Mouse (Mus musculus): ENCODE data around the gene Mllt3. TPM values are rescaled to one million over a fixed set of nuclear protein-coding genes. Genes with fewer than 3 reads are reported as not detected.

Mllt3 gene
- total and polyA plus RNA-seq, 2 experiments from 2014 or later = 24.8 to 57.8 TPM

GRCm38 (mm10) chr4:87939474-87940154, 93.5 kb downstream of the Mllt3 start:
- WGBS = 94% methylated on average over 7 of the region's 7 CpGs

GRCm38 (mm10) chr4:87936326-87936725, 96.8 kb downstream of the Mllt3 start:
- DNase-seq (ENCODE audit: low spot score) (no peak), ATAC-seq (ENCODE audit: low FRiP score) (no peak)
- Histone ChIP-seq H3K4me1 (ENCODE audit: insufficient read depth, low read length) (no peaks in the 10 kb centered on the region), H3K9ac (replicated peaks; ENCODE audit: low read length, poor library complexity, severe bottlenecking) (no peak overlapping the region), H3K4me2 (ENCODE audit: low read depth, low read length, poor library complexity, severe bottlenecking) (no peak overlapping the region), H3K4me3 (ENCODE audit: low read depth, low read length) (no peak overlapping the region), H3K27me3 (ENCODE audit: insufficient read depth, low read length) (no peaks in the 10 kb centered on the region), H3K27ac (ENCODE audit: low read depth, low read length) (no peak overlapping the region), H3K9me3 (ENCODE audit: low read length) (no peaks in the 10 kb centered on the region), H3K36me3 (ENCODE audit: insufficient read depth, low read length) (no peaks in the 10 kb centered on the region)
- TF ChIP-seq CTCF (IDR thresholded peaks at IDR 0.05) = no peak
- 42% methylated on average over 2 of the region's 2 CpGs for WGBS

More at GRCm38 (mm10) chr4:87939474-87940154, 93.5 kb downstream of the Mllt3 start:
- H3K27me3 ChIP-seq (ENCODE audit: insufficient read depth, low read length) = no peaks in the 10 kb centered on the region
- H3K36me3 ChIP-seq (ENCODE audit: insufficient read depth, low read length) = no peaks in the 10 kb centered on the region
- H3K9me3 ChIP-seq (ENCODE audit: low read length) = no peaks in the 10 kb centered on the region
- H3K4me2 ChIP-seq (ENCODE audit: low read depth, low read length, poor library complexity, severe bottlenecking) = no peak overlapping the region
- H3K9ac ChIP-seq (replicated peaks; ENCODE audit: low read length, poor library complexity, severe bottlenecking) = no peak overlapping the region
- ATAC-seq (ENCODE audit: low FRiP score) = no peak
- H3K4me1 ChIP-seq (ENCODE audit: insufficient read depth, low read length) = no peaks in the 10 kb centered on the region
- H3K27ac ChIP-seq (ENCODE audit: low read depth, low read length) = no peak overlapping the region
- DNase-seq (ENCODE audit: low spot score) = no peak
- no peak overlapping the region for H3K4me3 ChIP-seq (ENCODE audit: low read depth, low read length)
- TF ChIP-seq CTCF (IDR thresholded peaks at IDR 0.05) = no peak

GRCm38 (mm10) chr4:87933701-87934337, 99.3 kb downstream of the Mllt3 start:
- no peaks in the 10 kb centered on the region for H3K4me1 ChIP-seq (ENCODE audit: insufficient read depth, low read length)
- H3K4me3 ChIP-seq (ENCODE audit: low read depth, low read length) = no peak overlapping the region
- no peaks in the 10 kb centered on the region for H3K27me3 ChIP-seq (ENCODE audit: insufficient read depth, low read length)
- no peak overlapping the region for H3K4me2 ChIP-seq (ENCODE audit: low read depth, low read length, poor library complexity, severe bottlenecking)
- peak; percentile 23 for DNase-seq (ENCODE audit: low spot score)
- H3K27ac ChIP-seq (ENCODE audit: low read depth, low read length) = no peak overlapping the region
- H3K9me3 ChIP-seq (ENCODE audit: low read length) = no peaks in the 10 kb centered on the region
- WGBS = 84% methylated on average over 4 of the region's 4 CpGs
- no peaks in the 10 kb centered on the region for H3K36me3 ChIP-seq (ENCODE audit: insufficient read depth, low read length)
- H3K9ac ChIP-seq (replicated peaks; ENCODE audit: low read length, poor library complexity, severe bottlenecking) = no peak overlapping the region
- ATAC-seq (ENCODE audit: low FRiP score) = no peak
- TF ChIP-seq CTCF (IDR thresholded peaks at IDR 0.05) = no peak

GRCm38 (mm10) chr4:87930356-87931245, 102.6 kb downstream of the Mllt3 start:
- Histone ChIP-seq H3K9ac (replicated peaks; ENCODE audit: low read length, poor library complexity, severe bottlenecking) (no peak overlapping the region), H3K4me3 (ENCODE audit: low read depth, low read length) (no peak overlapping the region), H3K4me1 (ENCODE audit: insufficient read depth, low read length) (no peaks in the 10 kb centered on the region), H3K36me3 (ENCODE audit: insufficient read depth, low read length) (no peaks in the 10 kb centered on the region), H3K9me3 (ENCODE audit: low read length) (no peaks in the 10 kb centered on the region), H3K27ac (ENCODE audit: low read depth, low read length) (no peak overlapping the region), H3K4me2 (ENCODE audit: low read depth, low read length, poor library complexity, severe bottlenecking) (no peak overlapping the region), H3K27me3 (ENCODE audit: insufficient read depth, low read length) (no peaks in the 10 kb centered on the region)
- DNase-seq (ENCODE audit: low spot score) = no peak
- ATAC-seq (ENCODE audit: low FRiP score) = no peak
- no peak for TF ChIP-seq CTCF (IDR thresholded peaks at IDR 0.05)
- 89% methylated on average over 8 of the region's 8 CpGs for WGBS

GRCm38 (mm10) chr4:87928603-87929199, 104.5 kb downstream of the Mllt3 start:
- ATAC-seq (ENCODE audit: low FRiP score) (no peak), DNase-seq (ENCODE audit: low spot score) (no peak)
- Histone ChIP-seq H3K4me2 (ENCODE audit: low read depth, low read length, poor library complexity, severe bottlenecking) (no peak overlapping the region), H3K4me1 (ENCODE audit: insufficient read depth, low read length) (no peaks in the 10 kb centered on the region), H3K9ac (replicated peaks; ENCODE audit: low read length, poor library complexity, severe bottlenecking) (no peak overlapping the region), H3K9me3 (ENCODE audit: low read length) (no peaks in the 10 kb centered on the region), H3K27me3 (ENCODE audit: insufficient read depth, low read length) (no peaks in the 10 kb centered on the region), H3K27ac (ENCODE audit: low read depth, low read length) (no peak overlapping the region), H3K36me3 (ENCODE audit: insufficient read depth, low read length) (no peaks in the 10 kb centered on the region), H3K4me3 (ENCODE audit: low read depth, low read length) (no peak overlapping the region)
- no peak for TF ChIP-seq CTCF (IDR thresholded peaks at IDR 0.05)
- WGBS = 54% methylated on average over 3 of the region's 3 CpGs

Measured in midbrain, postnatal 0 days (tissue).